Mouse (Mus musculus) MEL (cell line): Measurements from ENCODE around the gene Trmt1. TPM values are rescaled to one million over a fixed set of nuclear protein-coding genes. Genes with fewer than 3 reads are reported as not detected.

Experiments used
- DNase-seq: peaks from one replicate; pipeline ENCODE4 v3.0.0; 2011; ENCODE audit warnings: low read depth, low spot score
- H3K27ac ChIP-seq: 2 replicates; pipeline ENCODE4 v1.5.1; 2012; ENCODE audit warnings: low read depth, mild to moderate bottlenecking, control low read depth, low read length, moderate library complexity; ENCODE audit not compliant: control insufficient read depth
- H3K27me3 ChIP-seq, 2 experiments: fragments of 150-350 bp in 1 of 2; sonication (generic) in 1 of 2; 2 replicates each; pipeline ENCODE4 v1.6.1; 2012; ENCODE audit warnings: low read length in 2 of 2, mild to moderate bottlenecking in 2 of 2, improper control_type of control experiment in 1 of 2, moderate library complexity in 1 of 2; ENCODE audit not compliant: insufficient read depth in 2 of 2, control insufficient read depth in 1 of 2
- H3K36me3 ChIP-seq, 2 experiments: 2 replicates each; pipeline ENCODE4 v1.6.1; 2012 to 2014; ENCODE audit warnings: low read length in 2 of 2, improper control_type of control experiment in 1 of 2, inconsistent platforms in 1 of 2, mild to moderate bottlenecking in 1 of 2; ENCODE audit not compliant: insufficient read depth in 2 of 2, control insufficient read depth in 1 of 2
- H3K4me1 ChIP-seq, 2 experiments: fragments of 150-350 bp in 1 of 2; sonication (generic) in 1 of 2; 2 replicates each; pipeline ENCODE4 v1.6.1; 2012; ENCODE audit warnings: low read length in 2 of 2, improper control_type of control experiment in 1 of 2, mild to moderate bottlenecking in 1 of 2; ENCODE audit not compliant: insufficient read depth in 2 of 2, control insufficient read depth in 1 of 2
- H3K4me3 ChIP-seq, 2 experiments: fragments of 150-350 bp in 1 of 2; sonication (generic) in 1 of 2; 2 replicates each; pipeline ENCODE4 v1.5.1; 2012; ENCODE audit warnings: low read depth in 2 of 2, low read length in 2 of 2, mild to moderate bottlenecking in 2 of 2, moderate library complexity in 2 of 2, control low read depth in 1 of 2, improper control_type of control experiment in 1 of 2; ENCODE audit not compliant: control insufficient read depth in 1 of 2, insufficient read depth in 1 of 2
- H3K79me2 ChIP-seq: 2 replicates; pipeline ENCODE4 v1.6.1; 2012; ENCODE audit warnings: mild to moderate bottlenecking, low read length, moderate library complexity; ENCODE audit not compliant: control insufficient read depth, poor library complexity, insufficient read depth
- H3K9ac ChIP-seq: 2 replicates; pipeline ENCODE4 v1.6.1; 2012; ENCODE audit warnings: low read depth, mild to moderate bottlenecking, control low read depth, low read length, moderate library complexity; ENCODE audit not compliant: control insufficient read depth, poor library complexity, severe bottlenecking
- H3K9me3 ChIP-seq: fragments of 150-350 bp; sonication (generic); replicated peaks from 2 replicates; pipeline ENCODE4 v1.6.1; 2012; ENCODE audit warnings: mild to moderate bottlenecking, low read length, improper control_type of control experiment, moderate library complexity; ENCODE audit not compliant: insufficient read depth
- CHD2 ChIP-seq: IDR thresholded peaks from 2 replicates; pipeline ENCODE4 v1.6.1; 2011; ENCODE audit warnings: low read length, improper control_type of control experiment
- E2F4 ChIP-seq: IDR thresholded peaks from 2 replicates; pipeline ENCODE4 v1.6.1; 2011; ENCODE audit warnings: low read depth, low read length, improper control_type of control experiment, borderline replicate concordance
- ELF1 ChIP-seq: IDR thresholded peaks from 2 replicates; pipeline ENCODE4 v1.6.1; 2014; ENCODE audit warnings: low read depth, mild to moderate bottlenecking, inconsistent platforms, low read length, improper control_type of control experiment, moderate library complexity
- EP300 ChIP-seq, 2 experiments: IDR thresholded peaks; 2 replicates each; pipeline ENCODE4 v1.6.1; 2011; ENCODE audit warnings: improper control_type of control experiment in 2 of 2, low read length in 2 of 2, low read depth in 1 of 2, mild to moderate bottlenecking in 1 of 2
- GABPA ChIP-seq: IDR thresholded peaks from 2 replicates; pipeline ENCODE4 v1.6.1; 2012; ENCODE audit warnings: low read depth, mild to moderate bottlenecking, inconsistent platforms, low read length, improper control_type of control experiment, moderate library complexity
- JUND ChIP-seq: IDR thresholded peaks from 2 replicates; pipeline ENCODE4 v1.6.1; 2011; ENCODE audit warnings: low read depth, mild to moderate bottlenecking, improper control_type of control experiment, low read length
- KAT2A ChIP-seq: conservative IDR thresholded peaks from 2 replicates; pipeline ENCODE4 v1.6.1; 2012; ENCODE audit warnings: low read depth, low read length, improper control_type of control experiment, inconsistent platforms
- MAFK ChIP-seq: IDR thresholded peaks from 2 replicates; pipeline ENCODE4 v1.6.1; 2011; ENCODE audit warnings: low read depth, mild to moderate bottlenecking, low read length, improper control_type of control experiment, borderline replicate concordance
- MYB ChIP-seq: IDR thresholded peaks from 2 replicates; pipeline ENCODE4 v1.6.1; 2011; ENCODE audit warnings: mild to moderate bottlenecking, low read depth, low read length, improper control_type of control experiment
- POLR2AphosphoS5 ChIP-seq: IDR thresholded peaks from 2 replicates; pipeline ENCODE4 v1.6.1; 2012; ENCODE audit warnings: low read depth, borderline replicate concordance, mild to moderate bottlenecking, inconsistent platforms, low read length, moderate library complexity, mixed read lengths
- RAD21 ChIP-seq: IDR thresholded peaks from 2 replicates; pipeline ENCODE4 v1.6.1; 2011; ENCODE audit warnings: mild to moderate bottlenecking, low read depth, low read length, improper control_type of control experiment
- TAL1 ChIP-seq: IDR thresholded peaks from 2 replicates; pipeline ENCODE4 v1.6.1; 2012; ENCODE audit warnings: mild to moderate bottlenecking, inconsistent platforms, low read length, moderate library complexity, mixed read lengths
- USF2 ChIP-seq, 2 experiments: IDR thresholded peaks; 2 replicates each; pipeline ENCODE4 v1.6.1; 2011 to 2012; ENCODE audit warnings: improper control_type of control experiment in 2 of 2, low read length in 2 of 2, borderline replicate concordance in 1 of 2, inconsistent platforms in 1 of 2, low read depth in 1 of 2, mild to moderate bottlenecking in 1 of 2; ENCODE audit not compliant: insufficient read depth in 1 of 2
- ZC3H11A ChIP-seq: IDR thresholded peaks from 2 replicates; pipeline ENCODE4 v1.6.1; 2012; ENCODE audit warnings: low read depth, mild to moderate bottlenecking, inconsistent platforms, low read length, improper control_type of control experiment
- ZKSCAN1 ChIP-seq: IDR thresholded peaks from 2 replicates; pipeline ENCODE4 v1.6.1; 2012; ENCODE audit warnings: low read depth, mild to moderate bottlenecking, inconsistent platforms, low read length, improper control_type of control experiment, moderate library complexity
- ZNF384 ChIP-seq: IDR thresholded peaks from 2 replicates; pipeline ENCODE4 v1.6.1; 2012; ENCODE audit warnings: low read depth, mild to moderate bottlenecking, inconsistent platforms, low read length, improper control_type of control experiment
- polyA plus RNA-seq, 2 experiments: library from polyadenylated mRNA; stranded (reverse) in 1 of 2; unstranded in 1 of 2; fragments of >175 nt in 1 of 2; fragments of >200 nt in 1 of 2; gene quantifications; 2 replicates each; pipeline versions ENCODE4 v1.2.1 to v1.2.4; 2012; ENCODE audit warnings: low replicate concordance in 2 of 2, low read depth in 1 of 2; ENCODE audit not compliant: insufficient read length in 2 of 2, insufficient read depth in 1 of 2, missing spikeins in 1 of 2
- total RNA-seq: library from RNA; depleted of rRNA; stranded (reverse); fragments of 300-350 nt; gene quantifications from 2 replicates; pipeline ENCODE4 v1.2.3, GENCODE M21; 2012

The Trmt1 gene
- total and polyA plus RNA-seq, 3 experiments: 183 to 221 TPM; not detected in 1

GRCm38 (mm10) chr8:84743054-84743415, 56.9 kb downstream of the Trmt1 start:
- Histone ChIP-seq H3K9ac (no peak overlapping the region), H3K79me2 (no peaks in the 10 kb centered on the region), H3K27ac (no peak overlapping the region), H3K27me3 (no peaks in the 10 kb centered on the region)
- DNase-seq: no peak
- no peak for TF ChIP-seq ZNF384
- TF ChIP-seq USF2 (IDR thresholded peaks at IDR 0.05; ENCODE audit: borderline replicate concordance in 1 of 2, insufficient read depth in 1 of 2, low read depth in 1 of 2, low read length in 2 of 2): no peak
- no peak for TF ChIP-seq EP300 (IDR thresholded peaks at IDR 0.05; ENCODE audit: low read depth in 1 of 2, low read length in 2 of 2)
- no peak for TF ChIP-seq TAL1
- TF ChIP-seq, all 39 proteins: peak for 0
- H3K9me3 ChIP-seq: no peaks in the 10 kb centered on the region
- H3K4me3 ChIP-seq: no peak overlapping the region
- peaks cover 3 to 7% of the 10 kb centered on the region in 2 experiments; a peak in 2 of 4 replicates for H3K4me1 ChIP-seq
- H3K36me3 ChIP-seq: no peaks in the 10 kb centered on the region; a peak in 2 of 4 replicates

- no peaks in the 10 kb centered on the region for H3K9me3 ChIP-seq
- H3K79me2 ChIP-seq: no peaks in the 10 kb centered on the region
- no peak for TF ChIP-seq KAT2A
- no peak for TF ChIP-seq GABPA
- TF ChIP-seq E2F4: no peak
- no peak for TF ChIP-seq MAFK
- TF ChIP-seq, all 39 proteins: peak for 0
- no peak overlapping the region for H3K9ac ChIP-seq
- no peaks in the 10 kb centered on the region; a peak in 2 of 4 replicates for H3K36me3 ChIP-seq
- H3K27me3 ChIP-seq: no peaks in the 10 kb centered on the region
- no peak for DNase-seq
- no peak overlapping the region for H3K4me3 ChIP-seq
- no peak overlapping the region for H3K27ac ChIP-seq
- peaks cover 3 to 7% of the 10 kb centered on the region in 2 experiments; a peak in 2 of 4 replicates for H3K4me1 ChIP-seq
Observed at GRCm38 (mm10) chr8:84743517-84744420, 57.7 kb downstream of the Trmt1 start.

GRCm38 (mm10) chr8:84745032-84745925, 59.2 kb downstream of the Trmt1 start:
- Histone ChIP-seq H3K27me3 (no peaks in the 10 kb centered on the region), H3K9ac (no peak overlapping the region), H3K4me1 (peaks cover 3 to 7% of the 10 kb centered on the region in 2 experiments; a peak in 2 of 4 replicates), H3K4me3 (no peak overlapping the region), H3K79me2 (no peaks in the 10 kb centered on the region), H3K36me3 (no peaks in the 10 kb centered on the region; a peak in 2 of 4 replicates), H3K9me3 (no peaks in the 10 kb centered on the region), H3K27ac (no peak overlapping the region)
- DNase-seq: no peak
- TF ChIP-seq CHD2 (no peak), ELF1 (no peak), RAD21 (no peak), ZKSCAN1 (no peak), POLR2AphosphoS5 (no peak), TAL1 (no peak), ZC3H11A (no peak), MYB (no peak), JUND (no peak)
